Mouse (Mus musculus): ENCODE results near the gene Qtrt1.
"Not testable (repeated sequence)": the region's sequence is repeated elsewhere in the genome, so short reads cannot be mapped to it uniquely, and the experiment has no call there.

The Qtrt1 gene

GRCm38 (mm10) chr9:21450270-21450669 is 38.6 kb downstream of the Qtrt1 start:
- in situ Hi-C loops (cut with MboI, MseI): no loop called here

GRCm38 (mm10) chr9:21451391-21451790 is 39.8 kb downstream of the Qtrt1 start:
- in situ Hi-C loops (cut with MboI, MseI): no loop called here

GRCm38 (mm10) chr9:21451870-21452269 is 40.2 kb downstream of the Qtrt1 start:
- in situ Hi-C loops (cut with MboI, MseI): no loop called here

DNA sequence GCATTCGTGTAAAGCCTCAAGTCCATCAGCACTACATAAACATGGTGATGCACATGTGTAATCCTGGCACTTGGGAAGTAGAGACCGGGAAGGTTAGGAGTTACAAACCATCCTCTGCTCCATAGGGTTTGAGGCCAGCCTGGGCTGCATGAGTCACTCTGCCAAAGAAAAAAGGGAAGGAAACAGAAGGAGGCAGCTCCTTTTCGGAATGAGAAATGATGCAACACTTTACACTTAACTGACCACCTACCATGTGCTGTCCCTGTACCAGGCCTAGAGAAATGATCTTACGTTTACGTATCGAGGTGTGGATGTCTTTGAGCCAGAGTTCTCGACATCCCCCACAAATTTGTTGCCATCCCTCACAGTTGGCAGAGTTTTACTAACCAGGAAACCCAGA is 41.4 kb downstream of the Qtrt1 start:
- in situ Hi-C loops (cut with MboI, MseI): no loop called here

- in situ Hi-C loops (cut with MboI, MseI): no loop called here
Measured at GRCm38 (mm10) chr9:21453459-21453858, 41.8 kb downstream of the Qtrt1 start.

DNA sequence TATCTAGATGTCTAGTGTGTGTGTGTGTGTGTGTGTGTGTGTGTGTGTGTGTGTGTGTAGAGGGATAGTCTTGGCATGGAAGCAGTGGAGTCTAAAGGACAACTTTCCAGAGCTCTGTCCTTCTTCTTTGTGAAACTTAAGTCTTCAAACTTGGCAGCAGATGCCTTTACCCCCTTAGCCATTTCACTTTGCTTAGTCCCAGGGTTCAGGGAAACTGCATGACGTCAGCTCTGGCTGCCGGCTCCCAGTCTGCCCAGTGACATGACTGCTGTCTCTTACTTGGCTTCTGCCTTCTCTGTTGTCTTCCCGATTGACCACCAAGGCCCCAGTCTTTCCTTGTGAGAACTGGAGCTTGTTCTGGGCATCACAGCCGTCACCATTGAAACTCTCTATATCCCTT is 42.9 kb downstream of the Qtrt1 start:
- in situ Hi-C loops (cut with MboI, MseI): no loop called here

GRCm38 (mm10) chr9:21455103-21455770 is 43.6 kb downstream of the Qtrt1 start:
- in situ Hi-C loops (cut with MboI, MseI): no loop called here

GRCm38 (mm10) chr9:21456246-21456929 is 44.8 kb downstream of the Qtrt1 start:
- in situ Hi-C loops (cut with MboI, MseI): no loop called here

DNA sequence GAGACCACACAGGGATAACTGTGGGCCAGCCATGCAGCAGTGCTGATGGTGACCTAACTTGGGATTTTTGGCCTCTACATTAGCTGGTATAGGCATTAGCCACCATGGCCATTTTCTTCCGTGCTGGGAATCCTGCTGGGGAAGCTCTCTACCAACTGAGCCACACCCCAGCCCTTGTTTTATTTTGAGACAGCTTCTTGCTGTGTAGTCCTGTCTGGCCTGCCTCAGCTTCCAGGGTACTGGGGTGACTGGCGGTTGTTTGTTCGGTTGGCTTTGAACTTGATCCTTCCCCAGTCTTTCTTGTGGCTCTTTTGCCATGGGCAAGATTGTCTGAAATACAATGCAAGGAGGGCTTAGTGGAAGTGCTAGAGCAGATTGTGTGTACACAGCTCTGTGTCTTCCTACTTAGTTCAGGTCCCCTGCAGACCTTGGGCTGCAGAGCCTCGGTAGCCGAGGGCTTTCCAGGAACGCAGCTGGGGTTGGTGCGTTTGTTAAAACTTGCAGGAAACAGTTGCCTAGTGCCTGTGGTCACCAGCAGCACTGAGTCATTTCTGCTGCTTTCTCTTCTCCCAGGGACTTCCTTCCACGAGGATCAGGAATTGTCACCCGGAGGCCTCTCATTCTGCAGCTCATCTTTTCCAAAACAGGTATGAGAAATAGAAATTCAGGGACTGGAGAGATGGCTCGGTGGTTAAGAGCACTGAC is 45.4 kb downstream of the Qtrt1 start:
- in situ Hi-C loops (cut with MboI, MseI): no loop called here

DNA sequence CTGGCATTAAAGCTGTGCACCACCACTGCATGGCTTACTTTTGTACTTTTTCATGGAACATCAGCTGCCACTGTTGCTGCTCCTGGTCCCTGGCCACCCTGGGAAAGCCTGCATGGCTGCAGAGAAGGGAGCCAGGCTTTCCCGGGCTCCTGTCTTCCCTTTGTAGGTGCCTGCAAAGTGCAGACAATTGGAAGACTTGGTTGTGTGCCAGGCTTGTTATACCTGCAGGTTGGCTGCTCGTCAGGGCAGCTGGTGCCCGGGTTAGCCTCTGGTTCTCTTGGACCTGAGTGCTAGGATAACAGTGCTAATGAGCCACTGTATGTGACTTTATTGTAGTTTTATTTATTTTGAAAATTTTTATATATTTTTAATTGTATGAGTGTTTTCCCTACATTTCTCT is 47.2 kb downstream of the Qtrt1 start:
- in situ Hi-C loops (cut with MboI, MseI): no loop called here

DNA sequence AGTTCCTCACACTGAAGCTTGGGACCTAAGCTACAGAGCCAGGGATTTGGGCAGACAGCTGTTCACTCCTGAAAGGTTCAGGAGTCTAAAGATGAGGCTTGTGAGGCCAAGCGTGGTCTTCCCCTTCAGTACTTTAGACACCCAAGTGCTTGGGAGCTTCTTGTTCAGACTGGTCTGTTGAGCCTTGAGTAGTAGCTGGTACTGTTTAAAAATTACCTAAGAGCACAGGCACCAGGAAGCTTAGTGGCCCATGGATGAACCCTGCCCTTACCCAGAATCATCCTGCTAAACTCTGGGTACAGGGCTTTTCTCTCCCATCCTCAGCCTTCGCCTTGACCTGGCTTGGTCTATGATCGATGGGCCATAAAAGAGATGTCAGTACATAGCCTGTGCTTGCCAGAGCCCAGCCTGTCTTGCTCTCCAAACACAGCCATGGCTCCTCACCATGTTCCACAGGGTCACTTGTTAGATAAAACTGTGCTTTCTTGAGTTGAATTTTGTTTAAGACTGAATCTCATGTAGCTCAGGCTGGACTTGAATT is 48.8 kb downstream of the Qtrt1 start:
- in situ Hi-C loops (cut with MboI, MseI): no loop called here

- in situ Hi-C loops (cut with MboI, MseI): no loop called here
Measured at GRCm38 (mm10) chr9:21463138-21463590, 51.5 kb downstream of the Qtrt1 start.

GRCm38 (mm10) chr9:21463766-21464564 is 52.3 kb downstream of the Qtrt1 start:
- in situ Hi-C loops (cut with MboI, MseI): no loop called here

DNA sequence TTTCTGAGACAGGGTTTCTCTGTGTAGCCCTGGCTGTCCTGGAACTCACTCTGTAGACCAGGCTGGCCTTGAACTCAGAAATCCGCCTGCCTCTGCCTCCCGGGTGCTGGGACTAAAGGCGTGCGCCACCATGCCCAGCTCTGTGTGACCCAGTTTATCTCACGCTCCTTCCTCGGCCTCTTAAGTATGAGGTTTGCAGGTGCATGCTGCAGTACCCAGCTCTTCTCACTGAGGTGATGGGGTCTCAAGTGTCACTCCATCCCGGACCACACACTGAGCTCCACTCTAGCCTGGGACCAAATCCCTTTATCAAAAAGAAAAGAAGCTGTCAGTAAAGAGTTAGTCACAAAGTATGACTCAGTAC is 52.9 kb downstream of the Qtrt1 start:
- in situ Hi-C loops (cut with MboI, MseI): not testable (repeated sequence)

DNA sequence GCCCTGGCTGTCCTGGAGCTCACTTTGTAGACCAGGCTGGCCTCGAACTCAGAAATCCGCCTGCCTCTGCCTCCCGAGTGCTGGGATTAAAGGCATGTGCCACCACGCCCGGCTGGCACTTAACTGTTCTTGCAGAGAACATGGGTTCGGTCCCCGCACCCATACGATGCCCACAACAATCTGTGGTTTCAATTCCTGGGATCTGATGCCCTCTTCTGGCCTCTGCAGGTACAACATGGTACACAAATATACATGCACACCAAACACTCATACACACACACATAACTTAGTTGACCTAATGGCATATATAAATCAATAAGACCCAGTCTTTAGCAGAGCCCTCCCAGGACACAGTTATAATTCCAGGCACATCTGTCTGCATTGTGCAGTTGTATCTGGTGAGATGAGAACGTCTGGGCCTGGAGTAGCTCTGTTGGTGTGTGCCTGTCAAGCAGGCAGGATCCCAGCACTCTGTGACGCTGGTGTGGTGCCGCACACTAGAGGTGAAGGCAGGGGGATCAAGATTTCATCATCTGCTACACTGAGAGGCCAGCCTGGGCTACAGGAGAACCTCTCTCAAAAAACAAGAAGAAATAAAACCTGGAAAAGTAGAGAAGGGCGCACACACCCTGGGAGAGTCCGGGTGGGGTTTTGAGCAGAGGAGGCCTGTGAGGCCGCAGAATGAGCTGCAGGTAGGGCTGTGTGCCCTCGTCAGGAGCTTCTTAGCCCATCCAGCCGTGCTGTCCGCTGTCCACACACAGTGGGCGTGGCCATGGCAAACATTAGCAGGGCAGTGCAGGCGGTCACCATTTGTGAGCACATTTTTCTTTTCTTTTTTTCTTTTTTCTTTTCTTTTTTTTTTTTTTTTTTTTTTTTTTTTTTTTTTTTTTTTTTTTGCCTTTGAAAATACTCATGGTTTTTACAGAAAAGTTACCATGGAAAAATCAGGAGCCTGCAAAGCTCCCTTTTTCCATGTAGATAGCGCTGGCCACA is 57.7 kb downstream of the Qtrt1 start:
- in situ Hi-C loops (cut with MboI, MseI): no loop called here

Data from regulatory T cell (primary cell).